20 mouse cellular contexts compared by ENCODE assay signal in the genomic region with DNA sequence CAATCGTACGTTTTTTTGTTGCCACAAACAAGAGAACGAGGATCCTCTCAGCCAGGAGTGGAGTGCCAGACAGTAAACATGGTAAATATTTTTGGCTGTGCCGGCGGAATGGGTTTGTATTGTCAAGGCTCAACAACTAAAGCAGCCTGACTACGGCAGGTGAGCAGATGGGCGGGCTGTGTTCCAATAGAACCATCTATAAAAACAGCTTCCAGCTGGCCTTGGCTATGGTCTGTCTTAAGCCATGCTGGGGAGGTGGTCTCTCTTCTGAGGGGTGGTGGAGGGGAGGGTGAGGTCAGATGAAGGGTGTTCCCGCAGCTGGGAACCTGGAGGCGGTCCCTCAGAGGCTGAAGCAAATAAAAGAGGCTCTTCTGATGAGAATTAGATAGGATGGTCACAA.
DNase-seq lines count a peak whose midpoint lies in the region; ATAC-seq and TF ChIP-seq lines count a peak whose summit lies in the region.
"Had no signal": no experiment of that assay in that cellular context is flagged by ENCODE, and none has a peak within 500 bp of the region (broad histone marks: within the 10 kb centered on the region; RNA-seq: fewer than 3 reads in every experiment).

No protein-coding gene starts in this region.

- H3K4me2 ChIP-seq in forebrain, embryonic 13.5 days, result no peak overlapping the region
- H3K4me2 ChIP-seq in midbrain, embryonic 11.5 days, result no peak overlapping the region
- H3K4me2 ChIP-seq in midbrain, embryonic 14.5 days (ENCODE audit: low read length), result no peak overlapping the region
- H3K4me2 ChIP-seq: lung, embryonic 15.5 days; midbrain, embryonic 12.5 days had no signal

- 59% methylated on average over 9 of the region's 9 CpGs for WGBS in forebrain, embryonic 13.5 days
- 91% methylated on average over 9 of the region's 9 CpGs for WGBS in forebrain, embryonic 10.5 days
- 81% methylated on average over 9 of the region's 9 CpGs for WGBS in midbrain, embryonic 11.5 days
- WGBS in midbrain, embryonic 14.5 days, result 71% methylated on average over 9 of the region's 9 CpGs
- WGBS in cerebellum, adult 2 months, result 14% methylated on average over 9 of the region's 9 CpGs

- H3K9me3 ChIP-seq in forebrain, embryonic 13.5 days (replicated peaks), result no peaks in the 10 kb centered on the region
- peaks cover 9% of the 10 kb centered on the region; the same call in 1 of the 2 replicates for H3K9me3 ChIP-seq in forebrain, embryonic 10.5 days
- H3K9me3 ChIP-seq in midbrain, embryonic 11.5 days (ENCODE audit: control insufficient read depth, low read length), result no peaks in the 10 kb centered on the region; the same call in 1 of the 2 replicates
- no peaks in the 10 kb centered on the region for H3K9me3 ChIP-seq in midbrain, embryonic 14.5 days (ENCODE audit: control insufficient read depth, low read length)
- H3K9me3 ChIP-seq: lung, embryonic 15.5 days; midbrain, embryonic 12.5 days had no signal

- peak; percentile 51; the same call in 1 of the 2 replicates for ATAC-seq in forebrain, embryonic 13.5 days
- no peak for ATAC-seq in midbrain, embryonic 11.5 days (ENCODE audit: low FRiP score)
- no peak for ATAC-seq in midbrain, embryonic 14.5 days (ENCODE audit: low FRiP score, low TSS enrichment)

- H3K36me3 ChIP-seq in forebrain, embryonic 13.5 days (ENCODE audit: poor library complexity, severe bottlenecking), result no peaks in the 10 kb centered on the region
- H3K36me3 ChIP-seq in forebrain, embryonic 10.5 days (replicated peaks), result no peaks in the 10 kb centered on the region
- H3K36me3 ChIP-seq in midbrain, embryonic 11.5 days (ENCODE audit: control insufficient read depth, insufficient read depth, low read length), result no peaks in the 10 kb centered on the region
- H3K36me3 ChIP-seq in midbrain, embryonic 14.5 days (ENCODE audit: control insufficient read depth, insufficient read depth, low read length), result 0 out of 2 replicates have a peak, but pooled peaks cover 4% of the 10 kb centered on the region
- H3K36me3 ChIP-seq: embryonic facial prominence, embryonic 10.5 days; hindbrain, embryonic 10.5 days; lung, embryonic 15.5 days; midbrain, embryonic 12.5 days had no signal

- DNase-seq in forebrain, embryonic 10.5 days (ENCODE audit: extremely low spot score, low spot score), result no peak
- peak; percentile 80 for DNase-seq in midbrain, embryonic 11.5 days (ENCODE audit: low spot score, missing footprints)
- DNase-seq in midbrain, embryonic 14.5 days, result no peak
- peak; percentile 86 to 88 for DNase-seq in cerebellum, adult 2 months
- DNase-seq in cerebellum, postnatal 36 days, result peak; percentile 81 to 84
- DNase-seq in heart, postnatal 36 days, result no peak
- no peak for DNase-seq in kidney, adult 9 months
- DNase-seq: adrenal gland, adult 8-10 months; kidney, adult 8-10 months; kidney, postnatal 36 days; lung, postnatal 4 days; right cerebral cortex, postnatal 25 days; thymus, adult 18-20 months; thymus, postnatal 4 days had no signal

- no peak for TF ChIP-seq CTCF in cerebellum, adult 2 months (IDR thresholded peaks at IDR 0.05; ENCODE audit: borderline replicate concordance, insufficient read depth, low read depth, low read length)

- H3K4me1 ChIP-seq in forebrain, embryonic 13.5 days, result peaks cover 4% of the 10 kb centered on the region; the same call in 1 of the 2 replicates
- H3K4me1 ChIP-seq in forebrain, embryonic 10.5 days, result no peaks in the 10 kb centered on the region
- H3K4me1 ChIP-seq in midbrain, embryonic 11.5 days (ENCODE audit: control insufficient read depth, insufficient read depth, low read length), result no peaks in the 10 kb centered on the region
- H3K4me1 ChIP-seq in midbrain, embryonic 14.5 days (ENCODE audit: control insufficient read depth, insufficient read depth, low read length), result no peaks in the 10 kb centered on the region
- peaks cover 15% of the 10 kb centered on the region for H3K4me1 ChIP-seq in cerebellum, adult 2 months (ENCODE audit: control insufficient read depth, insufficient read depth, low read length)
- H3K4me1 ChIP-seq: embryonic facial prominence, embryonic 10.5 days; hindbrain, embryonic 10.5 days; lung, embryonic 15.5 days; midbrain, embryonic 12.5 days had no signal

- no peak for TF ChIP-seq POLR2A in cerebellum, adult 2 months (IDR thresholded peaks at IDR 0.05; ENCODE audit: borderline replicate concordance, insufficient read depth, low read length)

- H3K27ac ChIP-seq in forebrain, embryonic 13.5 days, result 0 out of 2 replicates have a peak overlapping the region, but pooled peaks have one; percentile 17
- H3K27ac ChIP-seq in forebrain, embryonic 10.5 days, result no peak overlapping the region
- H3K27ac ChIP-seq in midbrain, embryonic 11.5 days (ENCODE audit: low read depth, low read length), result no peak overlapping the region
- no peak overlapping the region for H3K27ac ChIP-seq in midbrain, embryonic 14.5 days (replicated peaks; ENCODE audit: low read depth, low read length)
- peak overlapping the region; percentile 86 for H3K27ac ChIP-seq in cerebellum, adult 2 months (ENCODE audit: insufficient read depth, low read length)
- H3K27ac ChIP-seq: embryonic facial prominence, embryonic 10.5 days; hindbrain, embryonic 10.5 days; liver, embryonic 14.5 days; lung, embryonic 15.5 days; midbrain, embryonic 12.5 days had no signal

- H3K9ac ChIP-seq in forebrain, embryonic 13.5 days, result no peak overlapping the region
- no peak overlapping the region for H3K9ac ChIP-seq in midbrain, embryonic 11.5 days (ENCODE audit: low read length)
- H3K9ac ChIP-seq in midbrain, embryonic 14.5 days (replicated peaks; ENCODE audit: low read length), result no peak overlapping the region
- H3K9ac ChIP-seq: liver, embryonic 14.5 days; lung, embryonic 15.5 days; midbrain, embryonic 12.5 days had no signal

- H3K27me3 ChIP-seq in forebrain, embryonic 13.5 days, result no peaks in the 10 kb centered on the region
- H3K27me3 ChIP-seq in forebrain, embryonic 10.5 days (ENCODE audit: poor library complexity, severe bottlenecking), result no peaks in the 10 kb centered on the region
- no peaks in the 10 kb centered on the region for H3K27me3 ChIP-seq in midbrain, embryonic 11.5 days (ENCODE audit: control insufficient read depth, insufficient read depth, low read length)
- H3K27me3 ChIP-seq in midbrain, embryonic 14.5 days (ENCODE audit: control insufficient read depth, insufficient read depth, low read length), result no peaks in the 10 kb centered on the region
- H3K27me3 ChIP-seq in cerebellum, adult 2 months (ENCODE audit: control insufficient read depth, insufficient read depth, low read length), result no peaks in the 10 kb centered on the region
- H3K27me3 ChIP-seq: lung, embryonic 15.5 days; midbrain, embryonic 12.5 days had no signal

- no peak overlapping the region for H3K4me3 ChIP-seq in forebrain, embryonic 13.5 days
- H3K4me3 ChIP-seq in forebrain, embryonic 10.5 days, result no peak overlapping the region
- no peak overlapping the region for H3K4me3 ChIP-seq in midbrain, embryonic 11.5 days (ENCODE audit: low read depth, low read length)
- no peak overlapping the region for H3K4me3 ChIP-seq in midbrain, embryonic 14.5 days (replicated peaks; ENCODE audit: low read depth, low read length)
- H3K4me3 ChIP-seq in cerebellum, adult 2 months (replicated peaks; ENCODE audit: insufficient read depth, low read depth, low read length), result no peak overlapping the region
- H3K4me3 ChIP-seq: embryonic facial prominence, embryonic 10.5 days; hindbrain, embryonic 10.5 days; lung, embryonic 15.5 days; midbrain, embryonic 12.5 days had no signal

- intact Hi-C loops in heart, postnatal 36 days (cut with DNase I), result no loop called here

Comparison
In these comparisons a context has a peak if more than half of its experiments do, and no peak if none do; other contexts are left out.
1. H3K27ac ChIP-seq: peak in forebrain, embryonic 13.5 days (single experiment) and cerebellum, adult 2 months (single experiment); none in forebrain, embryonic 10.5 days (single experiment), midbrain, embryonic 11.5 days (single experiment) and midbrain, embryonic 14.5 days (single experiment).
2. DNase-seq: peak in midbrain, embryonic 11.5 days (single experiment), cerebellum, adult 2 months (2 of 2) and cerebellum, postnatal 36 days (2 of 2); none in forebrain, embryonic 10.5 days (single experiment), midbrain, embryonic 14.5 days (single experiment), heart, postnatal 36 days (0 of 2) and kidney, adult 9 months (single experiment).